Mouse (Mus musculus) neutrophil, adult 5-6 weeks (primary cell): ENCODE data around the gene D430041D05Rik. TPM values are rescaled to one million over a fixed set of nuclear protein-coding genes. Genes with fewer than 3 reads are reported as not detected.

Source experiments
- ATAC-seq: fragments of 151-379, 151-347 bp; 2 replicates; pipeline ENCODE4 v1.8.0; 2017; ENCODE audit warnings: mild to moderate bottlenecking, moderate TSS enrichment; ENCODE audit not compliant: insufficient number of reproducible peaks, poor library complexity, low FRiP score, severe bottlenecking; ENCODE audit errors: extremely low read depth
- total RNA-seq: library from RNA; stranded (forward); fragments of 200-1000 nt; gene quantifications from 2 replicates; pipeline ENCODE4 v1.2.3, GENCODE M21; 2017

D430041D05Rik gene
- total RNA-seq, 1 experiment from 2014 or later: 0.12 TPM

DNA sequence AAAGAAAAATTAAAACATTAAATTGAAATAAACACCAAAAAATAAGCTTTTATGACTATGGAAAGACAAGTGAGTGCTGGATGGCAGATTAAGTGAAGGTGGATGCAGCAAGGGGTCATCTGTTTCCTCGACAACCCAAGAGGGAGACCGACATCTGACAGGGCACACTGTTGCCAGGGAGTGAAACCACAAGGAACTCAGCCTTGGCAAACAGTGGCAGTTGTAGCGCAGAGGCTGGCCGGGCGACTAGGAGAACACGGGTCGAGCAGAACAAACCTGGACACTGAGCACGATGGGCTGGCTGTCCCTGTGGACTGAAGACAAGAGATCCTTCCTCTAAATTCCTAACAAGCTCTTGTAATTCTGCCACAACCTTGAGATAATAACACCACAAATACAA, 94.3 kb downstream of the D430041D05Rik start:
- no peak for ATAC-seq

GRCm38 (mm10) chr2:104313246-104313645, 97.6 kb downstream of the D430041D05Rik start:
- no peak for ATAC-seq

DNA sequence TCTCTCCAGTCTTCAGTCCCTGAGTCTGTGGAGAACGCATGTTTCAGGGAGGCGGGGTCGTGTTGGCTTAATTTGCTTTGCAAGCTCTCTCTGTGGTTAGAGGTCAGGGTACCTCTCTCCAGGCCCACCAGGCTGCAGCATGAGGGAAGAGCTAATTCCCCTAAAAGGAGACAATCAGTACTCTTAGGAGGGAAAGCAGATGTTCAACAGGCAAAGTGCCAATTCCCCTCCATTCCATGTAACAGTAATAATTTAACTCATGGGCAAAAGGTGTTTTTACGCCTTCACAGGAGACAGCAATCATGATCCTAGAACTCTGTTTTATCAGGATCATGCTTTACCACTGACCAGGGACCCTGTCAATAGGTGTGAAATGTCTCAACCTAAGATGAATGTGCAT, 103.7 kb downstream of the D430041D05Rik start:
- ATAC-seq: no peak

- no peak for ATAC-seq
Measured at GRCm38 (mm10) chr2:104305722-104306121, 105.1 kb downstream of the D430041D05Rik start.

DNA sequence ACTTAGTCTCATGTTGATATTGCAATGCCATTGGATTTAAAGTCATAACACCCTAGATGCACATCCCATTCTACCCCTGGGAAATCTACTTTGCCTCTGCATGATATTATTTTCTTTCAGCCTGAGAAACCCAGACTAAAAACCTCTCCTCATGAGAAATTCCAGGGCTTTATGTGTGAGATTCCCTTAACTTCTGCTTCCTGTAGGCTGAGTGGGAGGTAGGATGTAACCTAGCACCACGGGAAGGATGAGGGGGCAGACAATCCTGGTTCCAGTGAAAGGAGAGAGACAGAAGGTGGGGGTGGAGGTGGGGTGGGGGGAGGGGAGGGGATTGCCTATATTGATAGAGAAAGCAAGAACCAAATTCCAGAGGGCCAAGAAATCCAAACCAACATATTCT, 110.9 kb downstream of the D430041D05Rik start:
- no peak for ATAC-seq

DNA sequence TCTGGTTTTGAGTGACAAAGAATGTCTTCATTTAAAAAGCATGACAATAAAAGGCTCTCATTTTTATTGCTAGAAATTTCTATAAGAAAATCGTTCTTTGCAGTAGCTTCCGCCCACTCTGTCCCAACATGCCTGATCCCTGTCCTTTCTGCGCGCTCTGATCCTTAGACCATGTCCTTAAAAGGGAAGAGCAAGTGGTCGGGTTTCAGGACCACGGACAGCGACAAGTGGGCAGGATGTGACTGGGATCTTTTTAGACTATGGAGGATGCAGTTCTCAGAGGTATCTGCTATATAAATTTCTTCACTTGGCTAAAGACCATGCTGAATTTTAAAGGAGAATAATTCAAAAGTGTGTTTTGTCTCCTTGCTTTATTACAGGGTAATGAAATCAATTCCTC, 111.7 kb downstream of the D430041D05Rik start:
- ATAC-seq: no peak

DNA sequence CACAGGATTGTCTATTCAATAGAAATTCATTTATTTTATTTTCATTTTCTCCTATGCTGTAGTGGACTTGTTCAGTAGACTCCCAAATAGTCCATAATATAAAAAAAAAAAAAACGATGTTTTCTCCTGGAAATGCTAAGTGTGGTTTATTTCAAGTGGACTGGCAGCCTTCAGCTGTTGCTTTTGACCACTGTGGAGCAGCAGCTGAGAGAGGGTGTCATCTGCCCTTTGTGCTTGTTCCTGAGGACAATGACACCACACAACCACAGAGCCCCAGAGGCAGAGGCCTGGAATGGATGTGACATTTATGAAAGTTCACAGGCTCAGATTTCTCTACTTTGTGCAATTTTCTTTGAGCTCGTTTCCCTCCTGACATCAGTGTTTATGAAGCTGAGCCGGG, 124.0 kb downstream of the D430041D05Rik start:
- ATAC-seq: no peak

- ATAC-seq: no peak
Measured at GRCm38 (mm10) chr2:104283401-104283955, 127.3 kb downstream of the D430041D05Rik start.

DNA sequence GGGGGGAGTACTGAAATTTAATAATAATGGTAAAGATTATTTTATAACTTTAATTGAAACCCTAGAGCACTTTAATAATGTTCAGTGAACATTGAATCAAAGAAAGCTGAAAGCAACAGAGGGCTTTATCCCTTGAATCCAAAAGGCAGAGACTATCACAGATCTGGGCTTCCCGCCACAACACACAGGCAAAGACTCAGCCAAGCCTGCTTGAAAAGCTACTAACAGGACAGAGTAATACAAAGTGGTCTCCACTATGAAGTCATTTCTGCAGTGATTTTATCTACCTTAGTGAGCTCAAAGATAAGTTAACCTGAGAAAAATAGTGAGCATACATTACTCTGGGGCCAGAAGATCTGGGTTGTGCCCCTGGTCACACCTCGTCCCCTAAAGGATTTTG, 128.0 kb downstream of the D430041D05Rik start:
- no peak for ATAC-seq

DNA sequence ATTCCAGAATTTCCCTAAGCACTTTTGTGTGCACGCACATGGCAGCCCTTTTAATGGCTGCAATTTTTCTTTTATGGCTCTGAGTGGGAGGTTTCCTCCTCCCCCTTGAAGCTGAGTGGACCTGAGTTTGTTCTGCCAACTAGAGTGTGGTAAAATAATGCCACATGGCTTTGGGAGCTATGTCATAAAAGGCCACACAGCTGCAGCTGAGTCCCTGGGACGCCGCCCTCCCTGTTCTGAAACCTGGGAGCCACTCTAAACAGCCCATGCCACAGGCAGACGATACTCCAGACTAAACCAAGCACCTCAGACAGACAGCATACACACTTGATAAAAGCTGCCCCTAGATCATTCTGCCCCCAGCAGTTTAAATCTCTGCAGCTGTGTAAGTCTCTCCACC, 143.8 kb downstream of the D430041D05Rik start:
- ATAC-seq: no peak

- ATAC-seq: no peak
Measured at GRCm38 (mm10) chr2:104261741-104262067, 149.1 kb downstream of the D430041D05Rik start.

DNA sequence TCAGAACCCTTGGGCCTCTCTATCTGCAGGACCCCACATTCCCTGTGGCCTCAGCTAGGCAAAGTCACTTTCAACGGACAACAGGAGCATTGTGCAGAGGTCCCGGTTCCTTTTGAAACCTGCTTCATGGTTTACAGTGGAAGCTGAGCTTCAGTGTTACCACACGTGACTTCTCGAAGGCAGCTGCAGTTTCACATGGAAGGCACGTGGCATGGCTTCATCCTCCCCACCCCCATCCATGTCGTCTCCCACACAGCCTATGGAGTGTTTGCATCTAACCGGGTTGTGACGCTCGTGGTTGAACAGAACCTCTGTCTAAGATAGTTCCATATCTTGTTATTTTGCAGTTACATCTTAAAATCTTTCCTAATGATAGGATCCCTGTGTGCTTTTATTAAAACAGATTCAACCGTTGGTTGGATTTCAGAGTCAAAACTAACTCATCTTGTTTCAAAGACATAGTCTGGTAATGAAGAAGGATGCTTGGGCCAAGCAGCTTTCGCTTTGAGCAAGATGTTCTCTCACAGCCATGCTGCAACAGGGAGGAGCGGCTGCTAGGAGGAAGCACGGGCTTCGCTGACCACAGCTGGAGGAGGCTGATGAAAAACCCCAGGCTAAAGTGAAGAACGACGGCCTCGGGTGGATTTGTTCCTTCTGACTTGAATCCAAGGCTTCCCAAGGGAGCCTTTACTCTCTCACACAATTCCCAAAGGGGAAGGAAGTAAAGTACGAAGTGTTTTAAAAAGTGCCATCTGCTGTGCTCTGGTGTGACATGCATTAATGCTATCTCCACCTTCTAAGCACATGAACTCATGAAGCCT, 149.7 kb downstream of the D430041D05Rik start:
- no peak for ATAC-seq

GRCm38 (mm10) chr2:104256585-104256984, 154.2 kb downstream of the D430041D05Rik start:
- no peak for ATAC-seq

DNA sequence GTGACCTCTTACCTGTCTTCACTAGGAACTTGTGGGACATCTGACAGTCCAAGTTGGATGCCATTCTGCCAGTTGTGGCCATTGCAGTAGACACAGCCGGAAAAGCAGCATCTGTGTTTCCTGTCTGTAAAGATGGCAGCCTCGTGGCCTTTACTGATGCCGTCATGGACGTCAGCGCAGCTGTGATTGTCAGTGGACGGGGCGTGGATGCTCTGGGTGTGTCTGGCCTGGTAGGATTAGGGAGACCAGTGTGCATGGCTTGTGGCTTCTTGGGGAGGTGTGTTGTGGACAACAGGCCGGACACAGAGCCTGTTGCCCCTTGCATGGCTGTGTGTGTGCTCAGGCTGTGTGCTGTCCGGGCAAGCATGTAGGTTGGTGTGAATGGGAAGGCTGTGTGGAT, 155.9 kb downstream of the D430041D05Rik start:
- no peak for ATAC-seq

- ATAC-seq: no peak
Measured at GRCm38 (mm10) chr2:104253341-104253740, 157.5 kb downstream of the D430041D05Rik start.

GRCm38 (mm10) chr2:104251647-104252046, 159.2 kb downstream of the D430041D05Rik start:
- no peak for ATAC-seq

DNA sequence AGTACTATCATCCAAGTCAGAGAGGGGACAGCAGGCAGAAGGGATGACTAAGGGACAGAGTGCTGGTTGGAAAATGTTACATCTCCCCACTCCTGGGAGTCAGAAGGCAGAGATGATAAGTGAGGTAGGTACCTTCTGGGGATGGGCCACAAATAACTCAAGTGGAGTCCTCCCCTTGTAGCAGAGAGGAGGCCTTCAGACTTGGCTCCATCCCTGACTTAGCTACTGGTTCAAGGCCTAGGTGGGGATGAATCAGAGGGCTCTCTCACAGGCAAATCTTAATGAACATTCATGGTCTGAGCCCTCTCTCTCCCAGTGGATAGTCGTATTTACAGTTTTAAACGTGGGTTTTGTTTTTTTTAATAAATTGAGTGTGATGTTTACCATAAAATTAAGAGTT, 161.0 kb downstream of the D430041D05Rik start:
- no peak for ATAC-seq

DNA sequence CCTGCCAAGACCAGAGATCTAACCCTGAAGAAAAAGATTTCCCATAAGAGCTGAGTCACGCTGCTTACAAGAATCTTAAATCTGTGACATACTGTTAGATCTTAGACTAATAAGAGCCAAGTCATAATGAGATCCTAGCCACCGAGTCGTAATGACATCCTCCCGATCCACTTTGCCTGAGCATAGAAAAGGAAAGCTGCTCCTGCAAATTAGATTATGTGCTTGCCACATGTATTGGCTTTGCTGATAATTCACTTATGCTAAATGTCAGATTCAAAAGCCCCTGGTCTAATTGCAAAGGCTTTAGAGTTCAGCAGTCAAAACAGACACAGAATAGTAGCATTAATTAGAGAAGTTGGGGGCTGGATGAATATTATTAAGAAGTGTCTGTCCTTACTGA, 164.0 kb downstream of the D430041D05Rik start:
- ATAC-seq: no peak

DNA sequence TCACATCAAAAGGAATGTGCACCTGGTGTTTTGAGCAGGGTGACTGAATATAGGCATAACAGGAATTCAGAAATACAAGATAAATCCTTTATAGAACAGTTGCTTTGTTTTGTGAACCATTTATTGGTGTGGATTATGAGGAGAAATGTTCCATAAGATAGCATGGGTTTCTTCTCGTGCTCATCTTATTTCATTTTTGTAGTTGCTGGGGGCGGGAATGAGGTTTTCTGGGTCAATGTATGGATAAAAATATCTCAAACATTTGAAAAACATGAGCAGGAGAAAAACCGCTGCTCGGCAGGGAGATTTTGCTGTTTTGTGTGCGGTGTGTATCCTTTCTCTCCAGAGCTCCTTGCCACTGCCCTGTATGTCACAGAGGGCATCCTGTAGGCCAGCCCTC, 168.8 kb downstream of the D430041D05Rik start:
- no peak for ATAC-seq

- ATAC-seq: no peak
Measured at GRCm38 (mm10) chr2:104237141-104237540, 173.7 kb downstream of the D430041D05Rik start.

DNA sequence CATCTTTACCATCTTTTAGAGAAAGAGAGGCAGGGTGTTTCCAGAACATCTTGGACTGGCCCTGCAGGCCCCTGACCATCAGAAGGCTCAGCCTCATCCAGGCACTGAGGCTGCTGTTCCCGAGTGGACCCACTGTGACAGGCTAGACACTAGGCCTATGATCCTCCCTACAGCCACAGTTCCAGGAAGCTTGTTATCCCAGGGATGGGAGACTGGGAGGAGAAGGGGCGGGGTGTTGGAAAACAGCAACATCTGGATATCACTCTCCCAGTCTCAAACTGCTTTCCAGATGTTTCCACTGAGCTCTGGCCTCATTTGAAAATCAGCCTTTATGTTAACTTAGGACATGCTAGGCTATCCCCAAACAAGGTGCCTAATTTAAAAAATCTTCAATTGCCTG, 180.4 kb downstream of the D430041D05Rik start:
- no peak for ATAC-seq
